Mouse (Mus musculus) limb, embryonic 13.5 days (tissue): ENCODE results near the gene Zc3h7a. TPM values are rescaled to one million over a fixed set of nuclear protein-coding genes. Genes with fewer than 3 reads are reported as not detected.

Source experiments
- ATAC-seq: fragments of 200-750 bp; cut with Nextera tagmentation; 2 replicates; pipeline ENCODE4 v1.8.0; 2017; ENCODE audit warnings: low read depth, moderate number of reproducible peaks, moderate TSS enrichment; ENCODE audit not compliant: low FRiP score
- H3K27ac ChIP-seq: fragments of 300-500 bp; sonication (generic); 2 replicates; pipeline ENCODE4 v1.5.1; 2015; ENCODE audit warnings: inconsistent platforms, mild to moderate bottlenecking, moderate library complexity
- H3K27me3 ChIP-seq: fragments of 300-500 bp; sonication (generic); 2 replicates; pipeline ENCODE4 v1.6.1; 2015; ENCODE audit warnings: mild to moderate bottlenecking, inconsistent platforms
- H3K36me3 ChIP-seq: fragments of 300-500 bp; sonication (generic); 2 replicates; pipeline ENCODE4 v1.6.1; 2015; ENCODE audit warnings: inconsistent platforms, mild to moderate bottlenecking, moderate library complexity
- H3K4me1 ChIP-seq: fragments of 300-500 bp; sonication (generic); 2 replicates; pipeline ENCODE4 v1.6.1; 2015; ENCODE audit warnings: inconsistent platforms
- H3K4me2 ChIP-seq: fragments of 300-500 bp; sonication (generic); replicated peaks from 2 replicates; pipeline ENCODE4 v1.6.1; 2015; ENCODE audit warnings: inconsistent platforms, mild to moderate bottlenecking, moderate library complexity
- H3K4me3 ChIP-seq: fragments of 300-500 bp; sonication (generic); 2 replicates; pipeline ENCODE4 v1.5.1; 2015; ENCODE audit warnings: moderate library complexity, mild to moderate bottlenecking, inconsistent platforms
- H3K9ac ChIP-seq: fragments of 300-500 bp; sonication (generic); 2 replicates; pipeline ENCODE4 v1.6.1; 2015; ENCODE audit warnings: mild to moderate bottlenecking, inconsistent platforms
- H3K9me3 ChIP-seq: fragments of 300-500 bp; sonication (generic); 2 replicates; pipeline ENCODE4 v1.6.1; 2016; ENCODE audit warnings: inconsistent platforms
- WGBS: fragments of 180-500 bp; shearing (Covaris S2); methylation state at CpG from one replicate; pipeline ENCODE4 v1.1.7; 2015; 5-methylcytosine and 5-hydroxymethylcytosine counted together
- microRNA-seq: library from miRNA; unstranded; fragments of <30 nt; microRNA quantifications from one replicate; pipeline ENCODE4, GENCODE M21; 2016
- polyA plus RNA-seq: library from polyadenylated mRNA; unstranded; fragments of >200 nt; fragmentation: Nextera tagmentation; extraction: Ambion mirVana; gene quantifications from 2 replicates; pipeline ENCODE4 v1.2.1, GENCODE M21; 2015

Zc3h7a gene
- polyA plus RNA-seq, 1 experiment from 2014 or later = 99.0 TPM

GRCm38 (mm10) chr16:11090836-11091570, 85.2 kb downstream of the Zc3h7a start:
- no peak overlapping the region for H3K4me3 ChIP-seq
- no peak overlapping the region for H3K9ac ChIP-seq
- H3K27ac ChIP-seq = no peak overlapping the region
- ATAC-seq = no peak
- H3K27me3 ChIP-seq = no peaks in the 10 kb centered on the region
- no peaks in the 10 kb centered on the region for H3K4me1 ChIP-seq
- WGBS = 74% methylated on average over 10 of the region's 10 CpGs
- no peaks in the 10 kb centered on the region for H3K9me3 ChIP-seq
- H3K4me2 ChIP-seq = no peak overlapping the region
- peaks cover 80% of the 10 kb centered on the region for H3K36me3 ChIP-seq

GRCm38 (mm10) chr16:11086856-11087588, 89.2 kb downstream of the Zc3h7a start:
- peaks cover 93% of the 10 kb centered on the region for H3K36me3 ChIP-seq
- no peak for ATAC-seq
- H3K4me1 ChIP-seq = no peaks in the 10 kb centered on the region
- H3K27me3 ChIP-seq = no peaks in the 10 kb centered on the region
- 70% methylated on average over 5 of the region's 5 CpGs for WGBS
- H3K9me3 ChIP-seq = no peaks in the 10 kb centered on the region
- H3K27ac ChIP-seq = no peak overlapping the region
- H3K9ac ChIP-seq = no peak overlapping the region
- H3K4me2 ChIP-seq = no peak overlapping the region
- H3K4me3 ChIP-seq = no peak overlapping the region

Small RNA genes lying within 50 kb of the gene (microRNA-seq; reads per million reads assigned to microRNA genes)
- gene Gm23935 = 66.3 reads per million, percentile 47 among the genes with 10 or more reads in this experiment

Other genes with a start within 250 kb of the Zc3h7a start
- 44.0 and 44.8 TPM in 2 replicates for gene Snn, start 115.4 kb downstream of the Zc3h7a start, polyA plus RNA-seq
- gene Litaf, start 110.2 kb downstream of the Zc3h7a start, polyA plus RNA-seq = 103 and 105 TPM in 2 replicates
- gene Txndc11, start 41.7 kb downstream of the Zc3h7a start, polyA plus RNA-seq = 35.5 and 39.8 TPM in 2 replicates
- 193 and 195 TPM in 2 replicates for gene Rsl1d1, start 26.9 kb upstream of the Zc3h7a start, polyA plus RNA-seq
- 75.2 and 77.2 TPM in 2 replicates for gene Gspt1, start 77.9 kb upstream of the Zc3h7a start, polyA plus RNA-seq
- not detected in 2 replicates for gene Tnfrsf17, start 137.4 kb upstream of the Zc3h7a start, polyA plus RNA-seq
- 15.4 and 17.2 TPM in 2 replicates for gene Snx29, start 146.5 kb upstream of the Zc3h7a start, polyA plus RNA-seq